Mouse (Mus musculus) bone marrow macrophage, adult 2 months (primary cell): Measurements from ENCODE around the gene Actl10.

Source experiments
- CTCF ChIP-seq: IDR thresholded peaks from 2 replicates; pipeline ENCODE4 v1.5.1; 2012; ENCODE audit warnings: low read depth, mild to moderate bottlenecking, low read length, moderate library complexity
- POLR2A ChIP-seq: IDR thresholded peaks from 2 replicates; pipeline ENCODE4 v1.6.1; 2012; ENCODE audit warnings: mild to moderate bottlenecking, low read depth, low read length, borderline replicate concordance

DNA sequence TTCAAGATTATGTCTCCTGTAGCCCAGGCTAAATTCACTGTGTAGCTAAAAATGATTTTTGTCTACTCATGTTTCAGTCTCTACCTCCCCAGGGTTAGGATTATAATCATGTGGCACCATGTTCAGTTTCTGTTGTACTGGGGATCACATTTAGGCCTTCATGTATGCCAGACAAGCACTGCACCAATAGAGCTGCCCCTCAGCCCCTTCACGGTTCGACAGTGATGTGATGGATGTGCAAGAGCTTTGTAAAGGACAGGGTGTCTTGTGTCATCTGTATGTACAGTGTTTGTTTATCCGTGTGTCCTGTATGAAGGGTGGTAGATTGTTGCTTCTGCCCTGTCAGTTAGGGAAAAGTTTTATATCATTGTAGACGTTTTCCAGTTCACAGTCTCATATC lies 43.1 kb upstream of the Actl10 start:
- no peak for TF ChIP-seq CTCF
- TF ChIP-seq POLR2A: no peak
